Mouse (Mus musculus): Measurements from ENCODE around the gene Ap3s2. TPM values are rescaled to one million over a fixed set of nuclear protein-coding genes. Genes with fewer than 3 reads are reported as not detected.

The Ap3s2 gene
- polyA plus RNA-seq, 1 experiment: 14.5 TPM

- H3K4me3 ChIP-seq (replicated peaks; ENCODE audit: control insufficient read depth, low read depth, low read length): no peak overlapping the region
- 69% methylated on average over 6 of the region's 6 CpGs for WGBS
- no peaks in the 10 kb centered on the region for H3K4me1 ChIP-seq (ENCODE audit: control insufficient read depth, insufficient read depth, low read length)
- H3K27ac ChIP-seq (ENCODE audit: control insufficient read depth, insufficient read depth, low read depth, low read length, poor library complexity): no peak overlapping the region
- TF ChIP-seq POLR2A (IDR thresholded peaks at IDR 0.05; ENCODE audit: borderline replicate concordance, control insufficient read depth, low read depth, low read length) (no peak), CTCF (IDR thresholded peaks at IDR 0.05; ENCODE audit: control insufficient read depth, insufficient read depth, low read length) (no peak)
Observed at GRCm38 (mm10) chr7:79900753-79901152, 19.7 kb downstream of the Ap3s2 start.

- H3K4me1 ChIP-seq (ENCODE audit: control insufficient read depth, insufficient read depth, low read length): no peaks in the 10 kb centered on the region
Observed at GRCm38 (mm10) chr7:79895225-79895624, 25.2 kb downstream of the Ap3s2 start.

GRCm38 (mm10) chr7:79894790-79895189 lies 25.7 kb downstream of the Ap3s2 start:
- TF ChIP-seq CTCF (IDR thresholded peaks at IDR 0.05; ENCODE audit: control insufficient read depth, insufficient read depth, low read length): no peak
- TF ChIP-seq POLR2A (IDR thresholded peaks at IDR 0.05; ENCODE audit: borderline replicate concordance, control insufficient read depth, low read depth, low read length): no peak
- WGBS: 92% methylated on average over 1 of the region's 1 CpGs
- Histone ChIP-seq H3K27ac (ENCODE audit: control insufficient read depth, insufficient read depth, low read depth, low read length, poor library complexity) (no peak overlapping the region), H3K4me1 (ENCODE audit: control insufficient read depth, insufficient read depth, low read length) (no peaks in the 10 kb centered on the region), H3K4me3 (replicated peaks; ENCODE audit: control insufficient read depth, low read depth, low read length) (no peak overlapping the region)

More at GRCm38 (mm10) chr7:79895225-79895624, 25.2 kb downstream of the Ap3s2 start:
- no peak overlapping the region for H3K27ac ChIP-seq (ENCODE audit: control insufficient read depth, insufficient read depth, low read depth, low read length, poor library complexity)
- no peak overlapping the region for H3K4me3 ChIP-seq (replicated peaks; ENCODE audit: control insufficient read depth, low read depth, low read length)
- WGBS: 85% methylated on average over 3 of the region's 3 CpGs
- no peak for TF ChIP-seq POLR2A (IDR thresholded peaks at IDR 0.05; ENCODE audit: borderline replicate concordance, control insufficient read depth, low read depth, low read length)
- TF ChIP-seq CTCF (IDR thresholded peaks at IDR 0.05; ENCODE audit: control insufficient read depth, insufficient read depth, low read length): no peak

DNA sequence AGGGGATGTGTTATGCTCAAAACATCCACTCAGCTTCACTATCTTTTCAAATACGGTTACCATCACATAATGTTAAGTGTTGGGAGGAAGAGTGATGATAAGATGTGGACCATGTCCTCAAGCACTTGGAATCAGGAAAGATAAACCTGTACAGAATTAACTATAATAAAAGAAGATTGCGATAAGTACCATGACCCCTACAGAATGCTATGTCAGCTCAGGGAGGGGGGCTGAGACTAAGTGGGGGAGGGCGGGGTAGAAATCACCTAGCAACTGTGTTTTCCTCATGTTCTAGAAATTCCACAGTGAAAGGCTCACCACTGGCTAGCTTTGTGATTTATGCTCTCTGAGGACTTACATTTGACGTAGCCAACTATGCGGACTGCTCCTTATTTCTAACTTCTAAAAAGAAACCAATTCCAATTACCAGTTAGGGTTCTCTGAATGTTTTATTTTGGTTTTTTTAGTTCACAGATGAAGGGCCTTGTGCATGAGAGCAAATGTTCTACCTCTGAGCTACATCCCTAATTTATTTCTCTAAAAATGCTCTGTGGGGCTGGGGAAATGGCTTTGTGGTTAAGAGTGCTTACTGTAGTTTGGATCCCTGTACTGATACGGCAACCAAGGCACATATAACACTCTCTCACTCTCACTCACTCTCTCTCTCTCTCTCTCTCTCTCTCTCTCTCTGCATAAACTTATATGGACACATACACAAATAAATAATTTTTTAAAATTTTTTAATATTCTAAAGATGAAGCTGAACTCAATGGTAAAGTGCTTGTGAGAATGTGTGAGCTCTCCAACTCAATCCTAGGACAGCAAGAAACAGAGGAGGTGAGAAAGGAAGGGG lies 27.6 kb downstream of the Ap3s2 start:
- H3K4me1 ChIP-seq (ENCODE audit: control insufficient read depth, insufficient read depth, low read length): no peaks in the 10 kb centered on the region
- no peak overlapping the region for H3K27ac ChIP-seq (ENCODE audit: control insufficient read depth, insufficient read depth, low read depth, low read length, poor library complexity)
- TF ChIP-seq CTCF (IDR thresholded peaks at IDR 0.05; ENCODE audit: control insufficient read depth, insufficient read depth, low read length) (no peak), POLR2A (IDR thresholded peaks at IDR 0.05; ENCODE audit: borderline replicate concordance, control insufficient read depth, low read depth, low read length) (no peak)
- 81% methylated on average over 6 of the region's 6 CpGs for WGBS
- no peak overlapping the region for H3K4me3 ChIP-seq (replicated peaks; ENCODE audit: control insufficient read depth, low read depth, low read length)

DNA sequence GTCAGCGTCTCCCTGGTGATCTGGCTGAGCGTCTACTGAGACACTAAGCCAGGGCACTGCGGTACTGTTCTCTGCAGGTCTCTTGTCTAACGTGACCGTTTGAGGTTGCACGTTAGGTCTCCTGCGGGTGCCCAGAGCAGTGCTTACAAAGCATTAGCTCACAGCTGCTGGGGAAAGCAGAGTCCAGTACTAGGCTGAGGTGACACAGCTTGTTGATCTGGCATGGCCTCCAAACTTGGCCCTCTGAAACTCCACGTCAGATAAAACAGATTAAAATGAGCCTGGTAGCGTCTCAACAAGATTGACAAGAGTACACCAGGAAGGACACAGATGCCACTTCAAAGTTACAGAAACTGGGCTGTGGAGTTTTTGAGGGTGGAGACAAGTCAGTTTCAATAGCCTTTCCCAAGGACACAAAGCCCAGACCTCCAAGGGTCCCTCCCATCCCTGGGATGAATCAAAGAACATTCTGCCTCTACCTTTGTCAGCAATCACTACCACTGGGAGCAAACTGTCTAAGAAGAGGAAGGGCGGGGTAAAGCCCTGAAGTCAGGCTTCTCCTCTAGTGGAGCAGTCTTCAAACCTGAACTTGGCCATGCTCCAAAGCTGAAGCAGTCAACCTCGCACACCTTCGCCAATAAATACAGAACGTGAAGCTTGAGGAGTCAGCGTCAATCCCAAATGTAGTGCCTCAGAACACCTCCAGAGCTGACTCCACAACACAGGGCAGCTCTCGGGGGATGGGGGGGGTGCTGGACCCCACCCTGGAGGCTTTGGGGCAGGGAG lies 29.8 kb downstream of the Ap3s2 start:
- Histone ChIP-seq H3K4me1 (ENCODE audit: control insufficient read depth, insufficient read depth, low read length) (no peaks in the 10 kb centered on the region), H3K4me3 (replicated peaks; ENCODE audit: control insufficient read depth, low read depth, low read length) (no peak overlapping the region), H3K27ac (ENCODE audit: control insufficient read depth, insufficient read depth, low read depth, low read length, poor library complexity) (no peak overlapping the region)
- TF ChIP-seq POLR2A (IDR thresholded peaks at IDR 0.05; ENCODE audit: borderline replicate concordance, control insufficient read depth, low read depth, low read length): no peak
- TF ChIP-seq CTCF (IDR thresholded peaks at IDR 0.05; ENCODE audit: control insufficient read depth, insufficient read depth, low read length): no peak
- WGBS: 87% methylated on average over 15 of the region's 15 CpGs

- 93% methylated on average over 9 of the region's 9 CpGs for WGBS
- no peaks in the 10 kb centered on the region for H3K4me1 ChIP-seq (ENCODE audit: control insufficient read depth, insufficient read depth, low read length)
- no peak overlapping the region for H3K27ac ChIP-seq (ENCODE audit: control insufficient read depth, insufficient read depth, low read depth, low read length, poor library complexity)
- H3K4me3 ChIP-seq (replicated peaks; ENCODE audit: control insufficient read depth, low read depth, low read length): no peak overlapping the region
- TF ChIP-seq POLR2A (IDR thresholded peaks at IDR 0.05; ENCODE audit: borderline replicate concordance, control insufficient read depth, low read depth, low read length): no peak
- TF ChIP-seq CTCF (IDR thresholded peaks at IDR 0.05; ENCODE audit: control insufficient read depth, insufficient read depth, low read length): no peak
Observed at GRCm38 (mm10) chr7:79888603-79889002, 31.8 kb downstream of the Ap3s2 start.

GRCm38 (mm10) chr7:79883613-79884334 lies 36.7 kb downstream of the Ap3s2 start:
- TF ChIP-seq CTCF (IDR thresholded peaks at IDR 0.05; ENCODE audit: control insufficient read depth, insufficient read depth, low read length) (no peak), POLR2A (IDR thresholded peaks at IDR 0.05; ENCODE audit: borderline replicate concordance, control insufficient read depth, low read depth, low read length) (no peak)
- Histone ChIP-seq H3K4me3 (replicated peaks; ENCODE audit: control insufficient read depth, low read depth, low read length) (no peak overlapping the region), H3K4me1 (ENCODE audit: control insufficient read depth, insufficient read depth, low read length) (no peaks in the 10 kb centered on the region), H3K27ac (ENCODE audit: control insufficient read depth, insufficient read depth, low read depth, low read length, poor library complexity) (no peak overlapping the region)
- 73% methylated on average over 7 of the region's 7 CpGs for WGBS

GRCm38 (mm10) chr7:79881901-79882300 lies 38.5 kb downstream of the Ap3s2 start:
- no peak for TF ChIP-seq POLR2A (IDR thresholded peaks at IDR 0.05; ENCODE audit: borderline replicate concordance, control insufficient read depth, low read depth, low read length)
- Histone ChIP-seq H3K4me3 (replicated peaks; ENCODE audit: control insufficient read depth, low read depth, low read length) (no peak overlapping the region), H3K27ac (ENCODE audit: control insufficient read depth, insufficient read depth, low read depth, low read length, poor library complexity) (no peak overlapping the region), H3K4me1 (ENCODE audit: control insufficient read depth, insufficient read depth, low read length) (no peaks in the 10 kb centered on the region)
- 83% methylated on average over 6 of the region's 6 CpGs for WGBS

All from bone marrow, adult 2 months (tissue).